Mouse (Mus musculus) large intestine, adult 2 months (tissue): ENCODE results near the gene Sdha. TPM values are rescaled to one million over a fixed set of nuclear protein-coding genes. Genes with fewer than 3 reads are reported as not detected.
A peak's percentile ranks its signal among the peaks of the same experiment; 100 is the strongest.

Experiments used
- DNase-seq: peaks from one replicate; pipeline ENCODE4 v3.0.0-alpha.2; 2012; ENCODE audit warnings: low read depth, low spot score
- WGBS: fragments of 180-500 bp; shearing (Covaris S2); methylation state at CpG from one replicate; pipeline ENCODE4 v1.1.7; 2018; 5-methylcytosine and 5-hydroxymethylcytosine counted together
- polyA plus RNA-seq: library from polyadenylated mRNA; depleted of rRNA; stranded (reverse); fragments of >200 nt; gene quantifications from 2 replicates; pipeline ENCODE4 v1.2.3, GENCODE M21; 2012; rRNA removed

The Sdha gene
- 152 and 235 TPM in 2 replicates for polyA plus RNA-seq

- WGBS = under 1% methylated on average over 57 of the region's 57 CpGs
- DNase-seq = peak; percentile 78
Measured at GRCm38 (mm10) chr13:74349566-74350434, at the start of gene Sdha, which contains the start of gene Ccdc127. TSS of gene Sdha (minus strand) at chr13:74350280. TSS of gene Ccdc127 (plus strand) at chr13:74350309.

- no peak for DNase-seq
- 20% methylated on average over 11 of the region's 11 CpGs for WGBS
Measured at GRCm38 (mm10) chr13:74399298-74399839, 49.3 kb upstream of the Sdha start, which contains the start of gene Ftl1-ps1. TSS of gene Ftl1-ps1 (plus strand) at chr13:74399694.

- DNase-seq = no peak
- WGBS = 71% methylated on average over 2 of the region's 2 CpGs
Measured at GRCm38 (mm10) chr13:74391156-74391555, 41.1 kb upstream of the Sdha start.

- peak; percentile 57 for DNase-seq
- WGBS = 2% methylated on average over 14 of the region's 14 CpGs
Measured at GRCm38 (mm10) chr13:74390371-74390990, 40.4 kb upstream of the Sdha start, which contains the start of gene Zfp72. TSS of gene Zfp72 (minus strand) at chr13:74390836.

GRCm38 (mm10) chr13:74389730-74390129 lies 39.6 kb upstream of the Sdha start:
- DNase-seq = no peak
- WGBS = 58% methylated on average over 6 of the region's 6 CpGs

- 69% methylated on average over 3 of the region's 3 CpGs for WGBS
- DNase-seq = no peak
Measured at GRCm38 (mm10) chr13:74382289-74382688, 32.2 kb upstream of the Sdha start.

DNA sequence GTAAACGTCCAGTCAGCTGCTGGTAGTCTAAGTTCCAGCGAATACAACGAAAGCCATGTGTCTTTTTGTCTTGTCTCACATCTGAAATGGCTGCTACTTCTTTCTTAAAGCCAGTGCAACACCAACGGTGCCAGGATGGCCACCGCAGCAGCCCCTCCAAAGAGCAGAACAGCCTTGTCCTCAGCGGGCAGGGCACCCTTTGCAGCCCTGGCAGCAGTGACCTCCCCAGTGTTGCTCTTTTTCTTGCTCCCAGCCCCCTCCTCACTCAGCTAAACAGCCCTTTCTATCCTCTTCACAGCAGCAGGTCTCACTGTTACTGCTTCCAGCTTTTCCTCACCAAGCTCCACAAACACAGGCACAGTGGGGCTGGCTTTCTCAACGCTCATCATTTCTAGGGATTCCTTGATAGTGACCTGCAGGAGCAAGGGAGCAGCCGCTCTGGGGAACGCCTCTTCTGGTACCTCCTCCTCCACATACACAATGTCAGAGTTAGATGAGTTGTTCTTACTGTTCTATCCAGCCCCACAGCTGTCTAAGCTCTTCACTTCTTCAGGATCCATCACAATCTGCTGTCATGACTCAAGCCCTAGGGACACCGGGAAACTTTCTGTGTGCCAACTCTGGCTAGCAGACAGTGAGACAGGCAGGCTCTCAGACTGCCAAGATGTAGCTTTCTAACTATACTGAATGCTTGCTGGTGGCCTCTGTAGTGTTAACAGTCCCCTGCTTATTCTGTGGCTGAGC lies 31.6 kb upstream of the Sdha start:
- no peak for DNase-seq
- 69% methylated on average over 10 of the region's 10 CpGs for WGBS

GRCm38 (mm10) chr13:74363859-74364235 lies 13.8 kb upstream of the Sdha start, which contains the start of gene Lrrc14b:
TSS of gene Lrrc14b (minus strand) at chr13:74364005.
- no peak for DNase-seq
- WGBS = 58% methylated on average over 8 of the region's 8 CpGs

DNA sequence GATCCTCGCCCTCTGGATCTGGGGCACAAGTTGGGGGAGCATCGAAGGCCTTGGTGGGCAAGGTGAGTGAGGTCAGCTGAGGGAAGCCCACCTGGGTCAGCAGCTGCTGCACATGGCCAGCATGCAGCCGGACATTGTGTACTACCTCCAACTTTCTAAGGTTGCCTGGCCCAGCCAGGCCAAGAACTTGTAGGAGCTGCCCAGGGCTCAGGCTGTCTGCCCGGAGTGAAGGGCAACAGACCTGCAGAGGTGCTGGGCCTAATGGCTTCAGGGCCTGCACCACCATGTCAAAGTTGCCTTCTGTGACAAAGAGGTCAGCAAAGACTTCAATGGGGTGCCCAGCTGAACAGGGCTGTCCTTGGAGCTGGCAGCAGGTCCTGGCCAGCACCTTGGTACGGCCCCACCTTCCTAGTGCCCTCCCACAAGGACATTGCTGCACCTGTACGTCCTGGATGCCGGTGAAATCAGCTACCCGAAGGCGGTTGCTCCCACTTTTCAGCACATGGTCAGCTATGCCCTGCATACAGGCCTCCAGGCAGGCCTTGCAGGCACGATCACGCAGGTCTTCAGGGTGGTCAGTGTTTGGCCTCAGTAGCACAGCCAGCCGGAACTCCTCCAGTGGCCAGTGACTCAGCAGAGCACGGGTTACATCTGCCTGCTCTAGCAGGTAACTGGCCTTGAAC lies 13.2 kb upstream of the Sdha start:
- 75% methylated on average over 13 of the region's 13 CpGs for WGBS
- DNase-seq = no peak

- 58% methylated on average over 2 of the region's 2 CpGs for WGBS
- DNase-seq = no peak
Measured at GRCm38 (mm10) chr13:74362218-74362617, 12.1 kb upstream of the Sdha start.

DNA sequence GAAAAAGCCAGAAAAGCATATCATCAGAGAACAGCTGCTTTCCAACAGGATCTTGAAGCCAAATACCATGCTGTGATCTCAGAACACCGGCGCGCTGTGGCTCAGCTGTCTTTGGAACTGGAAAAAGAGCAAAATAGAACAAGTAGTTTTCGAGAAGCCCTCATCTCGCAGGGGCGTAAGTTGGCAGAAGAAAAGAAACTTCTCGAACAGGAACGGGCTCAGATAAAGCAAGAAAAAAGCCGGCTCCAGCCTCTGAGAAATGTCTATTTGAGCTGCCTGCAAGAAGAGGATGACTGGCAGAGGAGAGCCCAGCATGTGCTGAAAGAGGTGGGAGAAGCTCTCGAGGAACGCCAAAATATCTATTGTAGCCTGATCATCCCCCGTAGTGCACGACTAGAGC lies 6.4 kb upstream of the Sdha start:
- DNase-seq = no peak
- WGBS = 96% methylated on average over 13 of the region's 13 CpGs

GRCm38 (mm10) chr13:74350435-74350906 lies 391 bp upstream of the Sdha start:
- 1% methylated on average over 15 of the region's 15 CpGs for WGBS
- DNase-seq = peak; percentile 19

GRCm38 (mm10) chr13:74341036-74341435 lies 9.0 kb downstream of the Sdha start:
- DNase-seq = no peak
- WGBS = 41% methylated on average over 3 of the region's 3 CpGs

- no peak for DNase-seq
Measured at GRCm38 (mm10) chr13:74329321-74329720, 20.8 kb downstream of the Sdha start.

- under 1% methylated on average over 36 of the region's 36 CpGs for WGBS
- peak; percentile 100 for DNase-seq
Measured at GRCm38 (mm10) chr13:74317170-74317849, 32.8 kb downstream of the Sdha start, which contains the start of gene Pdcd6. TSS of gene Pdcd6 (minus strand) at chr13:74317580.

DNA sequence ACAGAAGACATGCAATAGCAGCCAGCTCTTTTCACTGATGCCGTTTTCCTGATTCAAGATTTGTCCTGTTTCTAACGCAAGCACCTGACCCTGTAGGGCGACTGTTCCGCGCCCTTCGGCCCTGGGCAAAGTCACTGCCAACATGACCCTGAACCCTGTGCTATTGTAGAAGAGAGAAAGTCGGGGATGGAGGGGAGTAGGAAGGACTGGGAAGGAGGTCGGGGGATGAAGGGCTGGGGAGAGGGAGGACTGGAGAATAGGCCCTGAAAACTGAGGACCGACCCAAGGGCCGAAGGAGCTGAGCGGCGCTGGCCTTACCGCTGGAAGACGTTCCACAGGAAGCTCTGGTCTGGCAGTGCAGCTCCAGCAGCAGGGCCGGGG lies 33.3 kb downstream of the Sdha start:
- WGBS = 1% methylated on average over 15 of the region's 15 CpGs
- DNase-seq = no peak

DNA sequence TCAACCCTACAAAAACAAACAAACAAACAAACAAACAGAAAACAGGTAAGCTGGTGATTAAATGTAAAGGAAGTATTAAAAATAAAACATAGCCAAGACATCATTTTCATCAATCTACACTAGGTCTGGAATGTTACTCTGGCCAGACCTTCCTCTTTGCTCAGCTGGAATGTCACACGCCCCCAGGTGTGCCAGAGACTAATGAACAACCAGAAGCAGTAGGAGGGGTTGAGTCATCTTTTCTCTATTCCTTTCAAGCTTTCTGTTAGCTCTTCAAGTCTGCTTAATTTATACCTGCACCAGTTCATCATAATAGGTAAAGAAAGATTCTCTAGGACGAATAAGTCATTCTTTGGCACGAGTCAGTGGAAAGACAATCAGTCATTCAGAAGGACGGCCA lies 33.7 kb downstream of the Sdha start:
- DNase-seq = no peak
- WGBS = 15% methylated on average over 4 of the region's 4 CpGs

- no peak for DNase-seq
- WGBS = 94% methylated on average over 3 of the region's 3 CpGs
Measured at GRCm38 (mm10) chr13:74314616-74315015, 35.5 kb downstream of the Sdha start.

- 90% methylated on average over 1 of the region's 1 CpGs for WGBS
- DNase-seq = no peak
Measured at GRCm38 (mm10) chr13:74305780-74306179, 44.3 kb downstream of the Sdha start.
